ENCODE assay signal across 9 mouse cellular contexts in the genomic region with DNA sequence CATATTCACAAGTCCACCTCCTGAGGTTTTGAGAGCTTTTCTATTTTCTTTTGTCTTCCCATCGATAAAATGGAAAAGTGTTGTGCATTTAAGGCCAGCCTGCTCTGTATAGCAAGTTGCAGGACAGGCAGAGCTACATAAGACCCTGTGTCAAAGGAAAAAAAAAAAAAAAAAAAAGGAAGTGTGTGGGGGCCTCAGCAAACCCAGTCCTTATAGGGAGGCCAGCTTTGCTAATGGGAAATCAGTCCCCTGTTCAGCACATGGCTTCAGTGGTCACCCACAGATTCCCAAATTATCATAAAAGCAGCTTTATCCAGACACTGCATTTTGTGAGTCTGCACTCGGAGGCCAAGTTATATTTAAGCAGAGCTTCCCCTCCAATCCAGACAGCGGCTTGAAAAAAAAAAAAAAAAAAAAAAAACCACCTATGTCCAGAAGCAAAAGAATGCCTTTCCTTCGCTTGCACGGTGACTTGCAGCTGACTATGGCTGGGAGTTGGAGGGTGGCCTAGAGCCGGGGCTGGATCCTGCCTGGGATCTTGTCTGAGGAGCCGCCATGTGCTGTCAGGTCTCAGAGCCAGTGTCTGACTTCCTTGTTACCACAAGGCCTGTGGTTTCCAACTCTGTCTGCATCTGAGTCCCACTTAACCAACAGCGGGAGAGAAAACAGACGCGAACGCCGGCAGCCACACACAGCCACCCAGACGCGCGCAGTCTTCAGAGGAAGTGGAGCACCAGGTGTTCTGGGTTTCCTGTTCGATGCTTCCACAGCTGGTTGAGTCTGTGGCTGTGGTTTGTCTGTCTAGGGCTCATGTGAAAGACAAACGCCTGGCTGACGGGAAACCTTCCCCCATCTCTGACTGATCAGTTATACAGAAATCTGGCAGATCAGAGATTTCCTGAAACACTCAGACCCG.
DNase-seq lines count a peak whose midpoint lies in the region; ATAC-seq and TF ChIP-seq lines count a peak whose summit lies in the region.
"Had no signal": no experiment of that assay in that cellular context is flagged by ENCODE, and none has a peak within 500 bp of the region (broad histone marks: within the 10 kb centered on the region; RNA-seq: fewer than 3 reads in every experiment).

No protein-coding gene starts in this region.

- DNase-seq in layer of hippocampus, adult 11-12 months (ENCODE audit: low spot score): peak; percentile 75
- DNase-seq in layer of hippocampus, adult 9-10 months (ENCODE audit: low spot score): no peak
- no peak for DNase-seq in ES-E14 (ENCODE audit: low read depth, low spot score)
- DNase-seq in thymus, postnatal 36 days: peak; percentile 88 to 95
- DNase-seq in forebrain, embryonic 14.5 days (ENCODE audit: low spot score): no peak
- DNase-seq in gastrocnemius, adult 18-20 months (ENCODE audit: low spot score): no peak

- H3K4me2 ChIP-seq in forebrain, embryonic 14.5 days (ENCODE audit: low read length): no peak overlapping the region

- in situ Hi-C loops in ES-E14 (cut with MboI; ENCODE audit: low sequenced_read_pairs in 2 of 2, unreplicated experiment in 2 of 2): no loop called here

- H3K4me1 ChIP-seq in ES-E14 (ENCODE audit: control insufficient read depth in 2 of 2, insufficient read depth in 2 of 2, low read length in 2 of 2, poor library complexity in 1 of 2): peaks cover 0 to 4% of the 10 kb centered on the region in 2 experiments; a peak in 2 of 4 replicates
- H3K4me1 ChIP-seq in forebrain, embryonic 14.5 days (ENCODE audit: control insufficient read depth, insufficient read depth, low read length): peaks cover 4% of the 10 kb centered on the region

- H3K27me3 ChIP-seq in forebrain, embryonic 14.5 days (replicated peaks; ENCODE audit: control insufficient read depth, insufficient read depth, low read length): no peaks in the 10 kb centered on the region
- H3K27me3 ChIP-seq: neural tube, embryonic 12.5 days had no signal

- H3K36me3 ChIP-seq in ES-E14 (ENCODE audit: control insufficient read depth, insufficient read depth, low read length, poor library complexity, severe bottlenecking): no peaks in the 10 kb centered on the region
- H3K36me3 ChIP-seq in forebrain, embryonic 14.5 days (ENCODE audit: control insufficient read depth, insufficient read depth, low read length): no peaks in the 10 kb centered on the region
- H3K36me3 ChIP-seq: neural tube, embryonic 12.5 days had no signal

- ATAC-seq in granulocyte monocyte progenitor cell, adult 5-6 weeks (replicated peaks; ENCODE audit: poor library complexity, severe bottlenecking): peak; percentile 86
- peak; percentile 75 for ATAC-seq in megakaryocyte, adult 5-6 weeks (ENCODE audit: poor library complexity, severe bottlenecking)
- ATAC-seq in forebrain, embryonic 14.5 days: no peak

- H3K27ac ChIP-seq in ES-E14 (ENCODE audit: insufficient read depth, low read depth, low read length, poor library complexity, severe bottlenecking): no peak overlapping the region
- H3K27ac ChIP-seq in forebrain, embryonic 14.5 days (ENCODE audit: low read depth, low read length): no peak overlapping the region
- H3K27ac ChIP-seq: neural tube, embryonic 12.5 days had no signal

- WGBS in forebrain, embryonic 14.5 days: 80% methylated on average over 19 of the region's 19 CpGs

- no peaks in the 10 kb centered on the region for H3K9me3 ChIP-seq in ES-E14 (ENCODE audit: control insufficient read depth, insufficient read depth, low read depth, low read length)
- no peaks in the 10 kb centered on the region for H3K9me3 ChIP-seq in forebrain, embryonic 14.5 days (replicated peaks; ENCODE audit: control insufficient read depth, low read length)
- H3K9me3 ChIP-seq: neural tube, embryonic 12.5 days had no signal

- peak overlapping the region; percentile 68; the same call in 1 of the 2 replicates for H3K9ac ChIP-seq in ES-E14 (ENCODE audit: insufficient read depth, low read depth, low read length, poor library complexity, severe bottlenecking)
- H3K9ac ChIP-seq in forebrain, embryonic 14.5 days (ENCODE audit: low read length): no peak overlapping the region
- H3K9ac ChIP-seq: neural tube, embryonic 12.5 days had no signal

- peak overlapping the region in 1 of 2 experiments; percentile 22; a peak in 1 of 4 replicates for H3K4me3 ChIP-seq in ES-E14 (ENCODE audit: insufficient read depth in 1 of 2, low read depth in 1 of 2, low read length in 2 of 2, poor library complexity in 1 of 2, severe bottlenecking in 1 of 2)
- no peak overlapping the region for H3K4me3 ChIP-seq in forebrain, embryonic 14.5 days (ENCODE audit: low read depth, low read length)
- H3K4me3 ChIP-seq: neural tube, embryonic 12.5 days had no signal

TF ChIP-seq in ES-E14, 5 proteins besides CTCF, POLR2A, EP300 and RAD21:
- no peak for TF ChIP-seq ZC3H11A (IDR thresholded peaks at IDR 0.05; ENCODE audit: borderline replicate concordance, low read depth, low read length)
- TF ChIP-seq ZNF384 (IDR thresholded peaks at IDR 0.05; ENCODE audit: low read depth, low read length): no peak
- no peak for TF ChIP-seq CHD2 (IDR thresholded peaks at IDR 0.05; ENCODE audit: low read depth, low read length)
- no peak for TF ChIP-seq HCFC1 (IDR thresholded peaks at IDR 0.05; ENCODE audit: borderline replicate concordance, insufficient read depth, low read length)
- TF ChIP-seq MAFK (IDR thresholded peaks at IDR 0.05; ENCODE audit: insufficient read depth, low read depth, low read length): no peak

Comparison
In these comparisons a context has a peak if more than half of its experiments do, and no peak if none do; other contexts are left out.
1. DNase-seq: peak in layer of hippocampus, adult 11-12 months (single experiment) and thymus, postnatal 36 days (2 of 2); none in layer of hippocampus, adult 9-10 months (single experiment), ES-E14 (single experiment), forebrain, embryonic 14.5 days (single experiment) and gastrocnemius, adult 18-20 months (single experiment).